Mouse (Mus musculus): ENCODE data around the gene Sept7.

- TF ChIP-seq TAL1 (IDR thresholded peaks at IDR 0.05; ENCODE audit: low read length) (no peak), GATA1 (IDR thresholded peaks at IDR 0.05; ENCODE audit: low read length) (no peak)
Measured at GRCm38 (mm10) chr9:25246508-25246907, 5.7 kb upstream of the Sept7 start.

All from erythroblast, embryonic 14.5 days (primary cell).